Mouse (Mus musculus) heart, embryonic 16.5 days (tissue): Measurements from ENCODE around the gene Nxn. TPM values are rescaled to one million over a fixed set of nuclear protein-coding genes. Genes with fewer than 3 reads are reported as not detected.

Source experiments
- ATAC-seq: fragments of 200-750 bp; cut with Nextera tagmentation; replicated peaks from 2 replicates; pipeline ENCODE4 v1.8.0; 2017; ENCODE audit warnings: moderate number of reproducible peaks; ENCODE audit not compliant: insufficient read depth, low FRiP score; ENCODE audit errors: extremely low read depth
- H3K27ac ChIP-seq: fragments of 300-500 bp; sonication (generic); 2 replicates; pipeline ENCODE4 v1.5.1; 2014; ENCODE audit warnings: mild to moderate bottlenecking, low read length, control low read depth, moderate library complexity
- H3K27me3 ChIP-seq: fragments of 300-500 bp; sonication (generic); 2 replicates; pipeline ENCODE4 v1.6.1; 2014; ENCODE audit warnings: low read length, mixed read lengths; ENCODE audit not compliant: control insufficient read depth, insufficient read depth
- H3K36me3 ChIP-seq: fragments of 300-500 bp; sonication (generic); 2 replicates; pipeline ENCODE4 v1.6.1; 2014; ENCODE audit not compliant: control insufficient read depth, insufficient read depth
- H3K4me1 ChIP-seq: fragments of 300-500 bp; sonication (generic); 2 replicates; pipeline ENCODE4 v1.6.1; 2014; ENCODE audit warnings: low read length, mixed read lengths; ENCODE audit not compliant: control insufficient read depth, insufficient read depth
- H3K4me2 ChIP-seq: fragments of 300-500 bp; sonication (generic); 2 replicates; pipeline ENCODE4 v1.6.1; 2014; ENCODE audit warnings: low read depth, mild to moderate bottlenecking, control low read depth, low read length
- H3K4me3 ChIP-seq: fragments of 300-500 bp; sonication (generic); 2 replicates; pipeline ENCODE4 v1.5.1; 2014; ENCODE audit warnings: mild to moderate bottlenecking, control low read depth, low read length
- H3K9ac ChIP-seq: fragments of 300-500 bp; sonication (generic); 2 replicates; pipeline ENCODE4 v1.6.1; 2014; ENCODE audit warnings: low read length, control low read depth
- H3K9me3 ChIP-seq: fragments of 300-500 bp; sonication (generic); replicated peaks from 2 replicates; pipeline ENCODE4 v1.6.1; 2016; ENCODE audit warnings: low read length; ENCODE audit not compliant: control insufficient read depth
- WGBS: fragments of 180-500 bp; shearing (Covaris S2); extraction: QIAGEN DNeasy Blood & Tissue Kit; methylation state at CpG from one replicate; pipeline ENCODE4 v1.1.7; 2014; 5-methylcytosine and 5-hydroxymethylcytosine counted together
- polyA plus RNA-seq: library from polyadenylated mRNA; unstranded; fragments of >200 nt; fragmentation: Nextera tagmentation; extraction: Ambion mirVana; gene quantifications from 2 replicates; pipeline ENCODE4 v1.2.1, GENCODE M21; 2015

The Nxn gene
- polyA plus RNA-seq, 1 experiment from 2014 or later, result 21.2 TPM

DNA sequence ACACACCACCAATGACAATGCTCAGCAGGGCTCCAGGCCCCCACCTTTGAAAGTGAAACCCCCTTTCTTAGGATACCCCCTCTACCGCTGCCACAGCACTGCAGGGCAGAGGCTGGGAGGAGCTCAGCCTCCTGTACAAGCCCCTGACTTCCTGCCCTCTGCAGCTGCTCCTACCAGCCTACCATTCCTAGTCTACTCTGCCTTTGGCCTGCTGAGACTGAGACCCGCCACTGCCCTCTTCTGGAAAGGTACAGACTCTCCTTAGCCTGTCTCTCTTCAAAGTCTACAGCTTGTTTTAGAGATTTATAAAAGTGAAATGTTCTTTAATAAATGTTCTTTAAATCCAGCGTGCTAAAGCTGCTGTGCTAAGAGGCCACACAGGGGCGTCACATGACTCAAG lies 30.1 kb upstream of the Nxn start:
- no peak overlapping the region for H3K4me2 ChIP-seq
- no peaks in the 10 kb centered on the region for H3K9me3 ChIP-seq
- no peak overlapping the region for H3K4me3 ChIP-seq
- WGBS, result 55% methylated on average over 4 of the region's 4 CpGs
- peak overlapping the region; percentile 86 for H3K27ac ChIP-seq
- ATAC-seq, result no peak
- H3K27me3 ChIP-seq, result no peaks in the 10 kb centered on the region
- H3K9ac ChIP-seq, result no peak overlapping the region
- H3K4me1 ChIP-seq, result peaks cover 60% of the 10 kb centered on the region
- no peaks in the 10 kb centered on the region; the same call in 1 of the 2 replicates for H3K36me3 ChIP-seq

DNA sequence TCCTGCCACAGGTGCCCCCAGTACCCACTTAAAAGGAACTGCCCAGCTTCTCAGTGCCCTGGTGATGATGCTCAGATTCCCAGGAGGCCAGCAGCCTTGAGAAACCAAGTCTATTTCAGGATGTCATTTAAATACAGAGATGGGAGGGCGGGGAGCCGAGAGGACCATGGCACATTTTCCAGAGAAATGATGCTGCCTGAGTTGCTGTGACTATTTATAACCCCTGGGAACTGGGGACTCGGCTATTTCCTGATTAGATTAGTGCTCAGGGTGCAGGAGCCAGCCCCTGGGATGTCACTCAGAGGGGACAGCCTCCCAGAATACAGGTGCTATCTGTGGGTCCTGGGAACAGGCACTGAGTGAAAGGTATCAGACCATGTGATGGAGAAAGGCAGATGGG lies 28.8 kb upstream of the Nxn start:
- H3K4me1 ChIP-seq, result peaks cover 59% of the 10 kb centered on the region
- ATAC-seq, result peak; percentile 59
- 29% methylated on average over 3 of the region's 3 CpGs for WGBS

DNA sequence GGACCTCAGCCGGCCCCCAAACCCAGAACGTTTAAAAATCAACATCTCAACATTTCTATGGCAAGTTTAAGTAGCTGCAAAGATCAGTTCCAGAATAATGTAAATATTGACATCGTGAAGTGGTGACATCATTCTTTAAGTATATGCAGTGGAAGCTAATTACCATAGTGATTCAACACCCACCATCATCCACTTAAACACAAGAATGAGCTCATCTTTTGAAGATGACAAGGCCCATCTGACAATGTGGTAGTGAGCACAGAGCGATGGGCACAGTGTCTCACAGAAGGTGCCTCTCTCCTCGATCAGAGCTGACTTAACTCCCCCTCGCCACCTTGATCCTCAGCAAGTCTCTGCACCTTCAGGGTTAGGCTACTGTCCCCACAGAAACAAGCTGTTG lies 26.8 kb upstream of the Nxn start:
- Histone ChIP-seq H3K4me3 (no peak overlapping the region), H3K4me1 (peaks cover 47% of the 10 kb centered on the region), H3K27ac (no peak overlapping the region), H3K27me3 (no peaks in the 10 kb centered on the region), H3K9ac (no peak overlapping the region), H3K4me2 (no peak overlapping the region), H3K36me3 (peaks cover 13% of the 10 kb centered on the region), H3K9me3 (no peaks in the 10 kb centered on the region)
- no peak for ATAC-seq
- 82% methylated on average over 6 of the region's 6 CpGs for WGBS

More for the DNA sequence above, 28.8 kb upstream of the Nxn start:
- peak overlapping the region; percentile 86 for H3K27ac ChIP-seq
- 0 out of 2 replicates have a peak overlapping the region, but pooled peaks have one; percentile 3 for H3K4me2 ChIP-seq
- no peaks in the 10 kb centered on the region for H3K36me3 ChIP-seq
- no peak overlapping the region for H3K4me3 ChIP-seq
- no peaks in the 10 kb centered on the region for H3K9me3 ChIP-seq
- 0 out of 2 replicates have a peak overlapping the region, but pooled peaks have one; percentile 16 for H3K9ac ChIP-seq
- H3K27me3 ChIP-seq, result no peaks in the 10 kb centered on the region

DNA sequence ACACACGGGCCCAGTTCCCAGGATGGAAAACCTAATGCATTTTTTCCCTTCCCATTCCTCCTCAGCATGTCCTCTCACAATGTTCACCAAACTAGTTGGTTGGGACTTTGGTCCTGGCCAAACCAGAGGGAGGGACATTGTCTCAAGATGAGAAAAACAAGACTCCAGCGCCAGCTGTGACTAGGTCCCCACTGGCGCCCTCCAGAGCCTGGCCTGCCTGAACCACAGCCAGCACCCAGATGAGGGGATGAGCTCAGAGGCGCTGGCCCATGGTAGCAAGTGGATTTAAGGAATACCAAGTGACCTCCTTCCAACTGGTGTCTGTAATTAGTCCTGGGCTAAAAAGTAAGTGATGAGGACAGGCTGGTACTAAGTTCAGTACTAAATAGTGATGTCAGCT lies 22.0 kb upstream of the Nxn start:
- H3K9me3 ChIP-seq, result no peaks in the 10 kb centered on the region
- H3K4me3 ChIP-seq, result no peak overlapping the region
- no peak for ATAC-seq
- WGBS, result 76% methylated on average over 4 of the region's 4 CpGs
- no peaks in the 10 kb centered on the region for H3K27me3 ChIP-seq
- H3K4me1 ChIP-seq, result peaks cover 12% of the 10 kb centered on the region
- H3K9ac ChIP-seq, result no peak overlapping the region
- no peak overlapping the region for H3K27ac ChIP-seq
- no peak overlapping the region for H3K4me2 ChIP-seq
- peaks cover 46% of the 10 kb centered on the region for H3K36me3 ChIP-seq

DNA sequence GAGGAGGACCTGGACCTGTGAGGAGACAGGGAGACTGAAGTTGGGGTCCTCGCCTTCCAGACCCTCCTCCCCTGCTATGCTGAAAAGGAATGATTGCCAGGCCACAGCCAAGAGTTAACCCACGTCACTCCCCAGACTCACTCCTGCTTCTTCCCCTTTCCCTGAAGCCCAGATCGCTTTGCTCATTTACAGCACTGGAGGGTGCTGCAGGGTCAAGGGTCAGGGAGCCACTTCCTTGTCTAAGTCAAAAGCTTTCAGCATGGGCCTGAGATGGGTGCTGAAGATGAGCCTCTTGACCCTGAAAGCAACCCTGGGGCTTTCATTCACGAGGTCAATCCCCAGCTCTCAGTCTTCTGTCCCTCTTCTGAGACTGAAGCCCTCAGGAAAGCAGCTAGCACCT lies 20.2 kb upstream of the Nxn start:
- Histone ChIP-seq H3K9ac (no peak overlapping the region), H3K27me3 (no peaks in the 10 kb centered on the region), H3K36me3 (peaks cover 62% of the 10 kb centered on the region), H3K4me3 (no peak overlapping the region), H3K27ac (no peak overlapping the region), H3K4me1 (peaks cover 4% of the 10 kb centered on the region), H3K4me2 (no peak overlapping the region), H3K9me3 (no peaks in the 10 kb centered on the region)
- ATAC-seq, result no peak
- 75% methylated on average over 4 of the region's 4 CpGs for WGBS

DNA sequence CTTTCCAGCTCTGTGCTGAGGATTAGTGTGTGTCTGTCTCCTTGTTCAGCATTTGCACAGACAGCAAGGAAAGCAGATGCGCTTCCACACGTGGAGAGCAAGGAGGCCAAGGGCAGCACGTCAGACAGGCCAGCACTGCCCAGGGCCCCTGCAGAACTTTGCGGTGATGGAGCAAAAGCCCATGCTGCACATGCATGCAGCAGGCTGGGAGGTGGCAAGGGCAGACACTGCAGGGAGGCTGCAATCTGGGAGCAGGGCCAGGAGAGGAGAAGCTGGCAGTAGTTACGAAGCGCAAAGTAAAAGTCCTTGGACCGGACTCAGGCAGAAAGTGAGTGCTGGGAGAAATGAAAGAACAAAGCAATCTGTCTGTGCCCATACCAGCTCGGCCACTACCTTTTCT lies 19.5 kb upstream of the Nxn start:
- Histone ChIP-seq H3K4me3 (no peak overlapping the region), H3K9me3 (no peaks in the 10 kb centered on the region), H3K36me3 (peaks cover 66% of the 10 kb centered on the region), H3K27me3 (no peaks in the 10 kb centered on the region), H3K9ac (no peak overlapping the region), H3K4me1 (peaks cover 2% of the 10 kb centered on the region; the same call in 1 of the 2 replicates), H3K27ac (no peak overlapping the region), H3K4me2 (no peak overlapping the region)
- ATAC-seq, result no peak
- WGBS, result 64% methylated on average over 8 of the region's 8 CpGs

DNA sequence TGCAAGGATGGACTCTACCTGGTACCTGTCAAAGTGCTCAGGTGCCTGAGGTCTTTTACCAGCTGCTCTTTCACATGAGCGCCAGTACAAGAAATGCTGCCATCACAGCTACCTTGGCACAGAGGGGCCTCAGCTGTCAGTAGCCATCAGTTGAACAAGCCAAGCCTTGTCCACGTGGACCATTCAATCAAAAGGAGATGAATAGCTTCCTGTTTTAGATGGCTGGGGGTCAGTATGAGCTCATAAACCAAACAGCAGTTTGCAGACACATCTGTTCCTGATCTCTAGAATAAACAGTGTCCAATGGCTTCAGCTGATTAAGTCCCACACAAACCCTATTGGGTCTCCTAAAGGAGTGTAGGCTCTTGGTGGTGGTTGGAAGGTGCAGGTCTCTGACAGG lies 17.0 kb upstream of the Nxn start:
- no peak for ATAC-seq
- H3K27ac ChIP-seq, result no peak overlapping the region
- 58% methylated on average over 2 of the region's 2 CpGs for WGBS

DNA sequence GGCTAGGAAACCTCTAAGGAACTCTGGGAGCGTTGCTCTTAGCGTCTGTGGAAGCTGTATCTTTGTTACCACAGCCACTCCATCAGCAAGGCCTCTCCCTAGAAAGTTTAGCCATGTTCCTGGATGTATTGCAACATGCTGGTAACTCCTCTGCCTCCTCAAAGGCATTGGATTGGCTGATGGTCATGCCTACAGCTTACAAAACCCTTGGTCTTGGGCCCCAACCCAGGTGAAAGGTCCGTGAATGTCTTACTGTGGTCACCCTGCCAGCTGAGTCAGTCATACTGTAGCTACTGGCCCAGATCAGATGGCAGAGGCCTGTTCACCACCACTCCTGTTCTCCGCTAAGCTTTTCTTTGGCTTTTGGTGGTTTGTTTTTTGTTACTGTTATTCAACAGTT lies 16.1 kb upstream of the Nxn start:
- no peaks in the 10 kb centered on the region for H3K27me3 ChIP-seq
- H3K9ac ChIP-seq, result no peak overlapping the region
- peaks cover 55% of the 10 kb centered on the region for H3K36me3 ChIP-seq
- H3K27ac ChIP-seq, result no peak overlapping the region
- no peak overlapping the region for H3K4me2 ChIP-seq
- H3K4me3 ChIP-seq, result no peak overlapping the region
- WGBS, result 93% methylated on average over 4 of the region's 4 CpGs
- H3K9me3 ChIP-seq, result no peaks in the 10 kb centered on the region
- peaks cover 2% of the 10 kb centered on the region; the same call in 1 of the 2 replicates for H3K4me1 ChIP-seq
- ATAC-seq, result no peak

More for the DNA sequence above, 17.0 kb upstream of the Nxn start:
- Histone ChIP-seq H3K36me3 (peaks cover 54% of the 10 kb centered on the region), H3K4me3 (no peak overlapping the region), H3K4me2 (no peak overlapping the region), H3K4me1 (peaks cover 2% of the 10 kb centered on the region; the same call in 1 of the 2 replicates), H3K9me3 (no peaks in the 10 kb centered on the region), H3K9ac (no peak overlapping the region), H3K27me3 (no peaks in the 10 kb centered on the region)

DNA sequence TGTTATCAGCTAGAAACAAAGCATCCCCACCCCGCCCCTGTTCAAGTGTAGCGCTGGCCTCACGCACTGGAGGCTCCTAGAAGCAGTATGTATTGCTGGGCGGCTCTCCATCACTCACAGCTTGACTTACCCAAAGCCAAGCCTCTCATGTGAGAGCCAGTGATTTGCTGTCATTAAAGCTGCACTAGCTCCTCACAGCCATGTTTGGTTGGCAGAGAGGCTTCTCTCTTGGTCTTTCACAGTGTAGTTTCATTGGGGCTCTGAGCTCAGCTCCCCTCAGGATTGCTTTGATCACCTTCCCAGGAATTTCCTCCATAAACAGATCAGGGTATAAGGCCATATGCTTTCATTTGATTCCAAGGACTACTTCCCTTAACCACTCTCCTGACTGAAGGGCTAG lies 14.3 kb upstream of the Nxn start:
- peaks cover 45% of the 10 kb centered on the region for H3K36me3 ChIP-seq
- no peak for ATAC-seq
- H3K9ac ChIP-seq, result no peak overlapping the region

More for the DNA sequence above, 14.3 kb upstream of the Nxn start:
- no peaks in the 10 kb centered on the region for H3K27me3 ChIP-seq
- 41% methylated on average over 4 of the region's 4 CpGs for WGBS
- no peak overlapping the region for H3K4me3 ChIP-seq
- no peaks in the 10 kb centered on the region for H3K4me1 ChIP-seq
- no peak overlapping the region for H3K4me2 ChIP-seq
- H3K9me3 ChIP-seq, result no peaks in the 10 kb centered on the region
- H3K27ac ChIP-seq, result no peak overlapping the region
